Mouse (Mus musculus) embryonic facial prominence, embryonic 11.5 days (tissue): ENCODE results near the gene Ubxn10. TPM values are rescaled to one million over a fixed set of nuclear protein-coding genes. Genes with fewer than 3 reads are reported as not detected.

Experiments used
- ATAC-seq: fragments of 200-750 bp; cut with Nextera tagmentation; replicated peaks from 2 replicates; pipeline ENCODE4 v1.8.0; 2017; ENCODE audit warnings: low read depth; ENCODE audit not compliant: insufficient number of reproducible peaks, low FRiP score, low TSS enrichment
- DNase-seq: peaks from one replicate; pipeline ENCODE4 v3.0.0-alpha.2; 2015; ENCODE audit warnings: low spot score
- H3K27ac ChIP-seq: fragments of 300-500 bp; sonication (generic); replicated peaks from 2 replicates; pipeline ENCODE4 v1.5.1; 2014; ENCODE audit warnings: mild to moderate bottlenecking, low read depth, low read length, control low read depth
- H3K27me3 ChIP-seq: fragments of 300-500 bp; sonication (generic); 2 replicates; pipeline ENCODE4 v1.6.1; 2014; ENCODE audit warnings: mild to moderate bottlenecking, low read length, moderate library complexity, mixed read lengths; ENCODE audit not compliant: control insufficient read depth, insufficient read depth
- H3K36me3 ChIP-seq: fragments of 300-500 bp; sonication (generic); replicated peaks from 2 replicates; pipeline ENCODE4 v1.6.1; 2014; ENCODE audit warnings: low read depth, mild to moderate bottlenecking, low read length, moderate library complexity, mixed read lengths; ENCODE audit not compliant: control insufficient read depth, insufficient read depth
- H3K4me1 ChIP-seq: fragments of 300-500 bp; sonication (generic); 2 replicates; pipeline ENCODE4 v1.6.1; 2014; ENCODE audit warnings: low read length, mixed read lengths; ENCODE audit not compliant: control insufficient read depth, insufficient read depth
- H3K4me2 ChIP-seq: fragments of 300-500 bp; sonication (generic); 2 replicates; pipeline ENCODE4 v1.6.1; 2014; ENCODE audit warnings: low read depth, mild to moderate bottlenecking, control low read depth, low read length, moderate library complexity
- H3K4me3 ChIP-seq: fragments of 300-500 bp; sonication (generic); 2 replicates; pipeline ENCODE4 v1.5.1; 2014; ENCODE audit warnings: low read depth, low read length, control low read depth
- H3K9ac ChIP-seq: fragments of 300-500 bp; sonication (generic); replicated peaks from 2 replicates; pipeline ENCODE4 v1.6.1; 2014; ENCODE audit warnings: mild to moderate bottlenecking, control low read depth, low read length
- H3K9me3 ChIP-seq: fragments of 300-500 bp; sonication (generic); replicated peaks from 2 replicates; pipeline ENCODE4 v1.6.1; 2016; ENCODE audit warnings: mild to moderate bottlenecking, low read length, inconsistent platforms, mixed read lengths; ENCODE audit not compliant: control insufficient read depth
- WGBS: fragments of 180-500 bp; shearing (Covaris S2); extraction: QIAGEN DNeasy Blood & Tissue Kit; methylation state at CpG from one replicate; pipeline ENCODE4 v1.1.7; 2014; 5-methylcytosine and 5-hydroxymethylcytosine counted together
- polyA plus RNA-seq: library from polyadenylated mRNA; unstranded; fragments of >200 nt; fragmentation: Nextera tagmentation; extraction: Ambion mirVana; gene quantifications from 2 replicates; pipeline ENCODE4 v1.2.1, GENCODE M21; 2014

The Ubxn10 gene
- 1.1 and 1.4 TPM in 2 replicates for polyA plus RNA-seq

GRCm38 (mm10) chr4:138737031-138737430 lies at the start of gene Ubxn10:
Gene Ubxn10, minus strand, starts transcription at chr4:138737167.
- no peak within 1 kb of the TSS for H3K4me3 ChIP-seq
- H3K27me3 ChIP-seq = no peaks in the 10 kb centered on the region
- DNase-seq = no peak
- H3K4me2 ChIP-seq = no peak within 1 kb of the TSS
- H3K9ac ChIP-seq = no peak within 1 kb of the TSS
- 57% methylated on average over 7 of the region's 7 CpGs for WGBS
- no peaks in the 10 kb centered on the region for H3K9me3 ChIP-seq
- H3K4me1 ChIP-seq = peaks cover 4% of the 10 kb centered on the region
- H3K27ac ChIP-seq = no peak within 1 kb of the TSS
- H3K36me3 ChIP-seq = no peaks in the 10 kb centered on the region
- no peak for ATAC-seq

- Histone ChIP-seq H3K4me2 (no peak overlapping the region), H3K4me3 (no peak overlapping the region), H3K9ac (no peak overlapping the region), H3K36me3 (no peaks in the 10 kb centered on the region), H3K27me3 (no peaks in the 10 kb centered on the region), H3K4me1 (no peaks in the 10 kb centered on the region), H3K9me3 (no peaks in the 10 kb centered on the region), H3K27ac (no peak overlapping the region)
- ATAC-seq (no peak), DNase-seq (no peak)
- 75% methylated on average over 4 of the region's 4 CpGs for WGBS
These were observed 49.2 kb upstream of the Ubxn10 start for GRCm38 (mm10) chr4:138786141-138786540.

- H3K27ac ChIP-seq = no peak overlapping the region
- WGBS = 65% methylated on average over 4 of the region's 4 CpGs
These were observed 48.8 kb upstream of the Ubxn10 start for GRCm38 (mm10) chr4:138785721-138786120.

DNA sequence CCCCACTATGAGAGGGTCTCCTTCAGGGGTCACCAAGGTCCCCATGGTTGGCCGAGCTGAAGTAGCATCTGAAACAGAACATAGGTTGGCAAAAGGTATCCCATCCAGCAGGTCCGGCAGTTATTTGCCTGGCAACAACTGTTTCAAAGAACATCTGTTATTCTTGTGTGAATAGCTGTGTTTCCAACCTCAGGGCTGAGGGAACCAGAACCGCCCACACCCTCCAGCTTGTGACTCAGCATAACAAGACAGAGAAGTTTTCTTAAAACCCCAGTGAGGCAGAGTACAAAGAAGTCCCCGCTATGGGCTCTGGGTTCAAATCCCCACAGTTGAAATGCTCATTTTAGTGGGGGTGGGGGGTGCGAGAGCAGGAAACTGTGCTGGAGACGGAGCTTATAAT lies 45.1 kb upstream of the Ubxn10 start:
- no peak overlapping the region for H3K27ac ChIP-seq
- no peaks in the 10 kb centered on the region for H3K27me3 ChIP-seq
- no peak overlapping the region for H3K4me3 ChIP-seq
- 81% methylated on average over 6 of the region's 6 CpGs for WGBS
- no peak for DNase-seq
- no peak for ATAC-seq
- H3K4me2 ChIP-seq = no peak overlapping the region
- no peaks in the 10 kb centered on the region for H3K4me1 ChIP-seq
- H3K9me3 ChIP-seq = no peaks in the 10 kb centered on the region
- H3K36me3 ChIP-seq = no peaks in the 10 kb centered on the region
- no peak overlapping the region for H3K9ac ChIP-seq

More at GRCm38 (mm10) chr4:138785721-138786120, 48.8 kb upstream of the Ubxn10 start:
- Histone ChIP-seq H3K27me3 (no peaks in the 10 kb centered on the region), H3K4me1 (no peaks in the 10 kb centered on the region), H3K4me2 (no peak overlapping the region), H3K9me3 (no peaks in the 10 kb centered on the region), H3K36me3 (no peaks in the 10 kb centered on the region), H3K9ac (no peak overlapping the region), H3K4me3 (no peak overlapping the region)
- no peak for ATAC-seq
- no peak for DNase-seq

DNA sequence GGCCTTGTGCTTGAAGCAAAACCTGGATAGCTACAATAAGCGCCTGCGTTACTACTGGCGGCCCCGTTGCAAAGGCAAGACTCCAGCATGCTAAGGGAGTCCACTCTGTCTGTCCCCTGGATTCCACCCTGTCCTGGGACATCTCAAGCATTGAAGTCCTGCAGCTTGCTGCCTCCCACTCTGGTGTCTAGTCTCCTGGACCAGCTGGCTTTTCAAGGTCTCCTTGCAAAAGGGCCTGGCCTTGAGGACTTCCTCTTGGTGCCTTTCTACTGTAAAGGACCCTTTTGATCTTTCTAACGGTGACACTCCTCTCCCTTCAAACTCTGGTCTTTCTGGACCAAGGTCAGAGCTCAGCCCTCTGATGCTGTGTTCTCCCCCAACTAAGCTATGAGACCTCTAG lies 43.3 kb upstream of the Ubxn10 start:
- Histone ChIP-seq H3K4me2 (no peak overlapping the region), H3K4me1 (no peaks in the 10 kb centered on the region), H3K36me3 (no peaks in the 10 kb centered on the region), H3K9ac (no peak overlapping the region), H3K4me3 (no peak overlapping the region), H3K27ac (no peak overlapping the region), H3K27me3 (no peaks in the 10 kb centered on the region), H3K9me3 (no peaks in the 10 kb centered on the region)
- WGBS = 89% methylated on average over 5 of the region's 5 CpGs
- ATAC-seq (no peak), DNase-seq (no peak)

DNA sequence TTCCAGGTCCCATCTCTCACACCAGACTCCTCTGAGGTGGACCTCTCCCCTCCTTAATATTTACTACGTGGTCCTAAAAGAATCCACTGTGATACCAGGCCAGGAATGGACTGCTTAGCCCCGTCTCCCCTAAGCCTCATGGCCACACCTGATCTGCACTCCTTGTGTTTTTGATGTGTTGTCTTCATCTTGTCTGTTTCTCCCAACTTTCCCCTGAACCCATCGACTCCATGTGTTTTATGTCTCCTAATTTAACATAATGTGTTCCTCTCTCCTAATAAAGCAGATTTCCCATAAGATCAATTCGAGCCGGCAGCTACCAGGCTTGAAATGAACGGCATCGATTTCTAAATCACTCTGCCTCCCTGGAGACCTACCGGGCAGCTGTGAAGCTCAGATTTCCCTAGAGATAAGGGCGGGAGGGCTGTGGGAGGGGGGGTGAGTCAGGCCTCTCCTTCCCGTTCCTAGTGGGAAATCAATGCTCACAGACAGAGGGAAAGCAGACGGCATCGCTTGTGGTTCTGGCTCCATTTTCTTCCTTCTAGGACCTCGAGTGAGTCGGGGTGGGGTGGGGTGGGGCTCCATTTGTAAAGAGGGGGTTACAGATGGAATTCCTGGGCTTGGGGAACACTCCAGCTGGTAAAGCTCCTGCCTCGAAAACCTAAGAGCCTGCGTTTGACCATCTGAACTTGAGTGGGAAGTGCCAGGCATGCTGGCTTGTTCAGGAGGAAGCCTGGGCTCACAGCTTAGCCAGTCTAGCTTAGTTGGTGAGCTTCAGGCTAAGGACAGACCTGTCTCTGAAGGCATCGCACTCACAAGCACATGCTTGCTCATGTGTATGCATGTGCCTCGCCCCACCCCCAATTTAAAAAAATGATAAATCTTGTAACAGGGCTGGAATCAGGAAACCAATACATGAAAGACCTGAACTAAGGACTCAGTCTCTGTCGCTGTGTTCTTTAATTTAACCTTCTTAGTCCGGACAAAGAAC lies 40.7 kb upstream of the Ubxn10 start:
- DNase-seq = peak; percentile 12
- WGBS = 41% methylated on average over 20 of the region's 20 CpGs
- Histone ChIP-seq H3K4me1 (no peaks in the 10 kb centered on the region), H3K27me3 (no peaks in the 10 kb centered on the region), H3K9me3 (no peaks in the 10 kb centered on the region), H3K4me3 (no peak overlapping the region), H3K36me3 (no peaks in the 10 kb centered on the region), H3K27ac (no peak overlapping the region), H3K9ac (no peak overlapping the region), H3K4me2 (no peak overlapping the region)
- ATAC-seq = no peak

DNA sequence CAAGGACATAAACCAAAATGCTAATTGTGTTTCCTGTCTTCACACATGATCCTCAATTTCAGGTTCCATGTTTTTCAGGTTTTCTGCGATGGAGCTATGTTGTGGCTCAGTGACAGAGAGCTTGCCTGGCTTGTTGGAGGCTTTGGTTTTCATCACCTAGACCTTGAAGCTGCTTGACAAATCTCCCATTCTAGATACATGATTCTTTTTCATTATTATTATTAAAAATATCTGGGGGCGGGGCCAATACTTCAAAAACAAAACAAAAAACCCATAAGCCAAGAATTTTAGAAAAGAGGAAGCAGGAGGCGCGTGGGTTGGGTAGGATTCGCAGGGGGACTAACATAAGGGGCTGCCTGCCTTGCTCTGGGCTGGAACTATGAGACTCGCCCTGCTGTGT lies 38.5 kb upstream of the Ubxn10 start, which contains the start of gene Pla2g2d:
Pla2g2d (plus strand) TSS at position 301 of the 400 bp plus-strand sequence.
- no peak within 1 kb of the TSS for H3K4me3 ChIP-seq
- H3K4me2 ChIP-seq = no peak within 1 kb of the TSS
- ATAC-seq (no peak), DNase-seq (no peak)
- H3K4me1 ChIP-seq = no peaks in the 10 kb centered on the region
- H3K36me3 ChIP-seq = no peaks in the 10 kb centered on the region
- no peak within 1 kb of the TSS for H3K9ac ChIP-seq
- H3K9me3 ChIP-seq = no peaks in the 10 kb centered on the region
- no peaks in the 10 kb centered on the region for H3K27me3 ChIP-seq
- 85% methylated on average over 6 of the region's 6 CpGs for WGBS
- no peak within 1 kb of the TSS for H3K27ac ChIP-seq

DNA sequence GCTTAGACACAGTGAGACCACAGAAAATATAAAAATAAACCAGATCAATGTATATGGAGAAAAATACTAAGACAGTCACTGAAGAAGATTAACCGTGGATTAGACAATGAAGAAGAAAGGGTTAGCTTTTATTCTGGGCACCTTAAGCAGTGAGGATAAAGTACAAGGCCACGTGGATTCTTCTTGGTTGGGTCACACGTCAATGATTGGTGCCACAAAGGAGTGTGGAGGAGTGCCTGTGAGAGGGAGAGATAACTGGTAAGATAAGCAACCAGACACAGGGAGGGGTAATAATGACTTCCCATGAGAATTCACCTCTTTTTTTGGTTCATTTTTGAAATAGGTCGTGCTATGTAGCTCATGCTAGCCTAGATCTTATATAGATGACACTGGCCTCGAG lies 35.4 kb upstream of the Ubxn10 start:
- H3K4me2 ChIP-seq = no peak overlapping the region
- no peak for ATAC-seq
- WGBS = 83% methylated on average over 5 of the region's 5 CpGs

More for the DNA sequence above, 35.4 kb upstream of the Ubxn10 start:
- Histone ChIP-seq H3K4me1 (no peaks in the 10 kb centered on the region), H3K36me3 (no peaks in the 10 kb centered on the region), H3K9ac (no peak overlapping the region), H3K4me3 (no peak overlapping the region), H3K9me3 (no peaks in the 10 kb centered on the region), H3K27ac (no peak overlapping the region), H3K27me3 (no peaks in the 10 kb centered on the region)
- DNase-seq = no peak
